In the genomic region with DNA sequence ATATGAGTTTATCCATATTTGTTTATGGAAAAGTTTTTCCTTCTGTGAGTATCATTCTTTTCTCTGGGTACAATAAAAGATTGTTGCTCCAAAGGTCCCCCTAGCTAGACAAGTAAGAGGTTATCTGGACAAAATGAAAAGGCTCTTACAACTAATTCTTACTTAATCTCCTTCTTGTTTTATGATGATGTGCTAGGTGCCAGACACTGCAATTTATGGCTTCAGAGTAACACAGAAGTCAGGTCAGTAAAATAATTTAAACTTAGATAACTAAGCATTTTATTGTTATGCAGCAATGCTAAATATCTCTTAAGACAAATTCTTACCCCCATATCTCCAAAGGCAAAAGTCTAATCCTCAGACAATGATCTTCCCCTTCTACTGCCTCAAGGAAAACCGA, we compare ENCODE assay signal across 16 mouse cellular contexts.
"Had no signal": no experiment of that assay in that cellular context is flagged by ENCODE, and none has a peak within 500 bp of the region (broad histone marks: within the 10 kb centered on the region; RNA-seq: fewer than 3 reads in every experiment).

No protein-coding gene starts in this region.

- H3K9ac ChIP-seq: neural tube, embryonic 13.5 days; neural tube, embryonic 15.5 days; stomach, embryonic 15.5 days had no signal

- H3K27me3 ChIP-seq: neural tube, embryonic 13.5 days; neural tube, embryonic 15.5 days; stomach, embryonic 15.5 days had no signal

- H3K4me1 ChIP-seq: neural tube, embryonic 13.5 days; neural tube, embryonic 15.5 days; stomach, embryonic 15.5 days had no signal

- H3K36me3 ChIP-seq: neural tube, embryonic 13.5 days; neural tube, embryonic 15.5 days; stomach, embryonic 15.5 days had no signal

- H3K4me2 ChIP-seq: neural tube, embryonic 13.5 days; neural tube, embryonic 15.5 days; stomach, embryonic 15.5 days had no signal

- H3K4me3 ChIP-seq: neural tube, embryonic 13.5 days; neural tube, embryonic 15.5 days; stomach, embryonic 15.5 days had no signal

- H3K9me3 ChIP-seq: neural tube, embryonic 13.5 days; neural tube, embryonic 15.5 days; stomach, embryonic 15.5 days had no signal

- DNase-seq: retina, postnatal 1 day; right cerebral cortex, adult 18-20 months; right cerebral cortex, postnatal 14 days; right cerebral cortex, postnatal 25 days; right cerebral cortex, postnatal 4 days; spleen, adult 18-20 months; thymus, adult 18-20 months; thymus, adult 2 months; thymus, postnatal 14 days; thymus, postnatal 25 days; thymus, postnatal 36 days; thymus, postnatal 4 days had no signal

- H3K27ac ChIP-seq: neural tube, embryonic 13.5 days; neural tube, embryonic 15.5 days; stomach, embryonic 15.5 days; stomach, postnatal 0 days had no signal
